7 mouse cellular contexts compared by ENCODE assay signal in genomic region chr12:10589537-10589936, GRCm38 (mm10).
DNase-seq lines count a peak whose midpoint lies in the region; ATAC-seq and TF ChIP-seq lines count a peak whose summit lies in the region.

No protein-coding gene starts in this region.

- no peaks in the 10 kb centered on the region for H3K9me3 ChIP-seq in forebrain, embryonic 14.5 days (replicated peaks; ENCODE audit: control insufficient read depth, low read length)
- no peaks in the 10 kb centered on the region for H3K9me3 ChIP-seq in hindbrain, embryonic 12.5 days (replicated peaks)
- H3K9me3 ChIP-seq in lung, postnatal 0 days (ENCODE audit: low read length) = no peaks in the 10 kb centered on the region

- TF ChIP-seq EP300 in lung, postnatal 0 days (IDR thresholded peaks at IDR 0.05) = no peak

- DNase-seq in Muller cell, postnatal 12 days (ENCODE audit: inconsistent ontology term) = peak; percentile 78
- peak; percentile 25 for DNase-seq in cerebellum, adult 11 months
- peak; percentile 91 for DNase-seq in forebrain, embryonic 14.5 days (ENCODE audit: low spot score)
- DNase-seq in layer of hippocampus, adult 9-10 months (ENCODE audit: low spot score) = peak; percentile 71
- peak; percentile 87 for DNase-seq in lung, postnatal 0 days (ENCODE audit: low spot score)
- peak; percentile 38 for DNase-seq in retina, adult 2 months (ENCODE audit: low read depth, low spot score)

- no peak overlapping the region for H3K4me2 ChIP-seq in forebrain, embryonic 14.5 days (ENCODE audit: low read length)
- no peak overlapping the region for H3K4me2 ChIP-seq in hindbrain, embryonic 12.5 days (replicated peaks)
- no peak overlapping the region for H3K4me2 ChIP-seq in lung, postnatal 0 days (replicated peaks; ENCODE audit: low read depth, low read length)

- peak; percentile 91 for TF ChIP-seq CTCF in lung, postnatal 0 days (IDR thresholded peaks at IDR 0.05)

- H3K27ac ChIP-seq in forebrain, embryonic 14.5 days (ENCODE audit: low read depth, low read length) = no peak overlapping the region
- no peak overlapping the region for H3K27ac ChIP-seq in hindbrain, embryonic 12.5 days
- H3K27ac ChIP-seq in lung, postnatal 0 days (ENCODE audit: low read length) = no peak overlapping the region

- H3K27me3 ChIP-seq in forebrain, embryonic 14.5 days (replicated peaks; ENCODE audit: control insufficient read depth, insufficient read depth, low read length) = no peaks in the 10 kb centered on the region
- H3K27me3 ChIP-seq in hindbrain, embryonic 12.5 days = no peaks in the 10 kb centered on the region
- H3K27me3 ChIP-seq in lung, postnatal 0 days (replicated peaks; ENCODE audit: insufficient read depth, low read length) = no peaks in the 10 kb centered on the region

- ATAC-seq in forebrain, embryonic 14.5 days = peak; percentile 94
- ATAC-seq in hindbrain, embryonic 12.5 days (ENCODE audit: low FRiP score) = peak; percentile 92
- ATAC-seq in lung, postnatal 0 days = peak; percentile 92

- no peaks in the 10 kb centered on the region for H3K4me1 ChIP-seq in forebrain, embryonic 14.5 days (ENCODE audit: control insufficient read depth, insufficient read depth, low read length)
- no peaks in the 10 kb centered on the region for H3K4me1 ChIP-seq in hindbrain, embryonic 12.5 days
- H3K4me1 ChIP-seq in lung, postnatal 0 days (ENCODE audit: insufficient read depth, low read depth, low read length) = no peaks in the 10 kb centered on the region

- WGBS in forebrain, embryonic 14.5 days = 39% methylated on average over 8 of the region's 8 CpGs
- WGBS in hindbrain, embryonic 12.5 days = 40% methylated on average over 8 of the region's 8 CpGs
- WGBS in lung, postnatal 0 days = 27% methylated on average over 8 of the region's 8 CpGs

- H3K4me3 ChIP-seq in forebrain, embryonic 14.5 days (ENCODE audit: low read depth, low read length) = no peak overlapping the region
- H3K4me3 ChIP-seq in hindbrain, embryonic 12.5 days = no peak overlapping the region
- no peak overlapping the region for H3K4me3 ChIP-seq in lung, postnatal 0 days (ENCODE audit: low read depth, low read length)

- no peaks in the 10 kb centered on the region for H3K36me3 ChIP-seq in forebrain, embryonic 14.5 days (ENCODE audit: control insufficient read depth, insufficient read depth, low read length)
- no peaks in the 10 kb centered on the region for H3K36me3 ChIP-seq in hindbrain, embryonic 12.5 days
- no peaks in the 10 kb centered on the region for H3K36me3 ChIP-seq in lung, postnatal 0 days (ENCODE audit: insufficient read depth, low read length)

- H3K9ac ChIP-seq in forebrain, embryonic 14.5 days (ENCODE audit: low read length) = no peak overlapping the region
- no peak overlapping the region for H3K9ac ChIP-seq in hindbrain, embryonic 12.5 days
- H3K9ac ChIP-seq in lung, postnatal 0 days (replicated peaks; ENCODE audit: low read depth) = no peak overlapping the region

Comparison
In these comparisons a context has a peak if more than half of its experiments do, and no peak if none do; other contexts are left out.
1. DNase-seq: peak in every context shown above with its lines; median percentile 91 in forebrain, embryonic 14.5 days; 87 in lung, postnatal 0 days; 78 in Muller cell, postnatal 12 days; 71 in layer of hippocampus, adult 9-10 months; 38 in retina, adult 2 months; 25 in cerebellum, adult 11 months.